Mouse (Mus musculus) gastrocnemius, postnatal 36 days (tissue): ENCODE results near the gene Cyp2d12. TPM values are rescaled to one million over a fixed set of nuclear protein-coding genes. Genes with fewer than 3 reads are reported as not detected.
"Not testable (repeated sequence)": the region's sequence is repeated elsewhere in the genome, so short reads cannot be mapped to it uniquely, and the experiment has no call there.

Experiments
- DNase-seq, 2 experiments: peaks; one replicate each; pipeline ENCODE4 v3.0.0; 2022
- intact Hi-C: fragments of 180-260 bp; cut with DNase I; formaldehyde crosslinking; loops from one replicate; pipeline ENCODE4 v1.15.1; 2025
- long read RNA-seq, 2 experiments: library from polyadenylated mRNA; stranded (forward); transcript quantifications; one replicate each; pipeline ENCODE4 v2.0.0; 2021
- microRNA-seq, 2 experiments: library from miRNA; unstranded; fragments of <30 nt; microRNA quantifications; one replicate each; pipeline ENCODE4 v1.2.0; 2021
- total RNA-seq, 2 experiments: library from RNA; stranded (reverse); gene quantifications; 2 replicates each; pipeline ENCODE4 v1.2.3; 2021

Cyp2d12 gene
- not detected for total RNA-seq
- long read RNA-seq, experiment 1 = 0 reads
- long read RNA-seq, experiment 2 = 0 reads

- DNase-seq = no peak
- intact Hi-C loops = no loop called here
Measured at GRCm38 (mm10) chr15:82554531-82555230, at the start of gene Cyp2d12. Gene Cyp2d12 (plus strand): TSS chr15:82555072.

GRCm38 (mm10) chr15:82506971-82507370 is 47.9 kb upstream of the Cyp2d12 start:
- intact Hi-C loops = no loop called here

GRCm38 (mm10) chr15:82507740-82508139 is 47.1 kb upstream of the Cyp2d12 start:
- DNase-seq, intact Hi-C loops: not testable (repeated sequence)

More at GRCm38 (mm10) chr15:82506971-82507370, 47.9 kb upstream of the Cyp2d12 start:
- DNase-seq = no peak

GRCm38 (mm10) chr15:82509495-82509894 is 45.4 kb upstream of the Cyp2d12 start:
- DNase-seq = not testable (repeated sequence)

GRCm38 (mm10) chr15:82510500-82510899 is 44.4 kb upstream of the Cyp2d12 start:
- intact Hi-C loops, DNase-seq: not testable (repeated sequence)

More at GRCm38 (mm10) chr15:82509495-82509894, 45.4 kb upstream of the Cyp2d12 start:
- intact Hi-C loops = not testable (repeated sequence)

GRCm38 (mm10) chr15:82512111-82512510 is 42.8 kb upstream of the Cyp2d12 start:
- intact Hi-C loops, DNase-seq: not testable (repeated sequence)

- intact Hi-C loops, DNase-seq: not testable (repeated sequence)
Measured at GRCm38 (mm10) chr15:82516174-82516573, 38.7 kb upstream of the Cyp2d12 start.

GRCm38 (mm10) chr15:82527371-82527770 is 27.5 kb upstream of the Cyp2d12 start:
- intact Hi-C loops, DNase-seq: not testable (repeated sequence)

- intact Hi-C loops, DNase-seq: not testable (repeated sequence)
Measured at GRCm38 (mm10) chr15:82532721-82533120, 22.2 kb upstream of the Cyp2d12 start.

- intact Hi-C loops, DNase-seq: not testable (repeated sequence)
Measured at GRCm38 (mm10) chr15:82542976-82543375, 11.9 kb upstream of the Cyp2d12 start.

GRCm38 (mm10) chr15:82544561-82544960 is 10.3 kb upstream of the Cyp2d12 start:
- intact Hi-C loops, DNase-seq: not testable (repeated sequence)

GRCm38 (mm10) chr15:82547753-82548152 is 7.1 kb upstream of the Cyp2d12 start:
- DNase-seq, intact Hi-C loops: not testable (repeated sequence)

GRCm38 (mm10) chr15:82553211-82553610 is 1.7 kb upstream of the Cyp2d12 start:
- intact Hi-C loops, DNase-seq: not testable (repeated sequence)

GRCm38 (mm10) chr15:82572856-82573255 is 18.0 kb downstream of the Cyp2d12 start:
- intact Hi-C loops = no loop called here
- DNase-seq = no peak

GRCm38 (mm10) chr15:82579071-82579470 is 24.2 kb downstream of the Cyp2d12 start:
- intact Hi-C loops = no loop called here
- DNase-seq = no peak

- DNase-seq = no peak
- intact Hi-C loops = no loop called here
Measured at GRCm38 (mm10) chr15:82582621-82583020, 27.7 kb downstream of the Cyp2d12 start.

Small RNA genes within 50 kb of the gene (microRNA-seq; reads per million reads assigned to microRNA genes)
- gene Gm27924 = 0 reads per million in 2 experiments
- 0 reads per million in 2 experiments for gene Gm28023

Other genes with a start within 250 kb of the Cyp2d12 start
- gene Naga, start 216.1 kb upstream of the Cyp2d12 start, total RNA-seq = 10 to 100 TPM; 10.3 to 13.2 TPM
- under 1 TPM; 0.37 to 0.51 TPM for gene Pheta2, start 216.1 kb upstream of the Cyp2d12 start, total RNA-seq
- gene Smdt1, start 216.1 kb upstream of the Cyp2d12 start, total RNA-seq = 100 to 1,000 TPM; 116 to 123 TPM
- gene Ndufa6, start 200.8 kb upstream of the Cyp2d12 start, total RNA-seq = 100 to 1,000 TPM; 440 to 476 TPM
- gene Cyp2d22, start 174.8 kb upstream of the Cyp2d12 start, total RNA-seq = 10 to 100 TPM; 12.3 to 16.7 TPM
- gene Cyp2d11, start 161.1 kb upstream of the Cyp2d12 start, total RNA-seq = not detected
- not detected for gene Cyp2d10, start 147.9 kb upstream of the Cyp2d12 start, total RNA-seq
- not detected for gene Cyp2d9, start 121.6 kb upstream of the Cyp2d12 start, total RNA-seq
- not detected for gene Cyp2d34, start 65.9 kb downstream of the Cyp2d12 start, total RNA-seq
- not detected for gene Cyp2d40, start 209.1 kb downstream of the Cyp2d12 start, total RNA-seq
- gene Cyp2d26, start 239.2 kb downstream of the Cyp2d12 start, total RNA-seq = not detected